Mouse (Mus musculus) central nervous system, embryonic 11.5 days (tissue): ENCODE results near the gene Olfr1164. TPM values are rescaled to one million over a fixed set of nuclear protein-coding genes. Genes with fewer than 3 reads are reported as not detected.

Experiments used
- polyA plus RNA-seq: library from polyadenylated mRNA; depleted of rRNA; stranded (reverse); fragments of >200 nt; gene quantifications from 2 replicates; pipeline ENCODE4 v1.2.3, GENCODE M21; 2012; rRNA removed

Olfr1164 gene
- not detected in 2 replicates for polyA plus RNA-seq

GRCm38 (mm10) chr2:88093866-88094265, at the start of gene Olfr1164:
Olfr1164 (minus strand) TSS chr2:88093966.

GRCm38 (mm10) chr2:88128172-88128571, 34.4 kb upstream of the Olfr1164 start, which contains the start of gene Olfr1166:
Olfr1166 (minus strand) TSS chr2:88128272.

GRCm38 (mm10) chr2:88071730-88072129, 22.0 kb downstream of the Olfr1164 start, which contains the start of gene Olfr1163:
Olfr1163 (minus strand) TSS chr2:88071830.

GRCm38 (mm10) chr2:88051029-88051428, 42.7 kb downstream of the Olfr1164 start, which contains the start of gene Olfr1162:
Olfr1162 (minus strand) TSS chr2:88051129.

Other genes with a start within 250 kb of the Olfr1164 start
- not detected in 2 replicates for gene Olfr1150-ps1, start 250.0 kb downstream of the Olfr1164 start, polyA plus RNA-seq
- gene Olfr1151, start 238.1 kb downstream of the Olfr1164 start, polyA plus RNA-seq = not detected in 2 replicates
- not detected in 2 replicates for gene Olfr1152, start 227.5 kb downstream of the Olfr1164 start, polyA plus RNA-seq
- gene Olfr1153, start 199.0 kb downstream of the Olfr1164 start, polyA plus RNA-seq = not detected in 2 replicates
- not detected in 2 replicates for gene Olfr1154, start 188.8 kb downstream of the Olfr1164 start, polyA plus RNA-seq
- gene Olfr1155, start 148.8 kb downstream of the Olfr1164 start, polyA plus RNA-seq = not detected in 2 replicates
- not detected in 2 replicates for gene Olfr1156, start 140.9 kb downstream of the Olfr1164 start, polyA plus RNA-seq
- gene Olfr1157, start 125.7 kb downstream of the Olfr1164 start, polyA plus RNA-seq = not detected in 2 replicates
- not detected in 2 replicates for gene Olfr74, start 119.3 kb downstream of the Olfr1164 start, polyA plus RNA-seq
- not detected in 2 replicates for gene Olfr1158, start 103.9 kb downstream of the Olfr1164 start, polyA plus RNA-seq
- gene Olfr1160, start 85.7 kb downstream of the Olfr1164 start, polyA plus RNA-seq = not detected in 2 replicates
- gene Olfr1161, start 71.2 kb downstream of the Olfr1164 start, polyA plus RNA-seq = not detected in 2 replicates
- not detected in 2 replicates for gene Olfr73, start 56.3 kb downstream of the Olfr1164 start, polyA plus RNA-seq
- not detected in 2 replicates for gene Olfr1162, start 42.8 kb downstream of the Olfr1164 start, polyA plus RNA-seq
- not detected in 2 replicates for gene Olfr1163, start 22.1 kb downstream of the Olfr1164 start, polyA plus RNA-seq
- gene Olfr1166, start 34.3 kb upstream of the Olfr1164 start, polyA plus RNA-seq = not detected in 2 replicates
- gene Olfr1167, start 61.2 kb upstream of the Olfr1164 start, polyA plus RNA-seq = not detected in 2 replicates
- gene Olfr1168, start 87.9 kb upstream of the Olfr1164 start, polyA plus RNA-seq = not detected in 2 replicates
- not detected in 2 replicates for gene Olfr1170, start 134.4 kb upstream of the Olfr1164 start, polyA plus RNA-seq
- not detected in 2 replicates for gene Olfr1173, start 185.9 kb upstream of the Olfr1164 start, polyA plus RNA-seq
- not detected in 2 replicates for gene Olfr1174-ps, start 221.2 kb upstream of the Olfr1164 start, polyA plus RNA-seq
- gene Olfr1175-ps, start 233.2 kb upstream of the Olfr1164 start, polyA plus RNA-seq = not detected in 2 replicates
- not detected in 2 replicates for gene Olfr1176, start 242.8 kb upstream of the Olfr1164 start, polyA plus RNA-seq